Mouse (Mus musculus): Measurements from ENCODE around the gene Rims3.

DNA sequence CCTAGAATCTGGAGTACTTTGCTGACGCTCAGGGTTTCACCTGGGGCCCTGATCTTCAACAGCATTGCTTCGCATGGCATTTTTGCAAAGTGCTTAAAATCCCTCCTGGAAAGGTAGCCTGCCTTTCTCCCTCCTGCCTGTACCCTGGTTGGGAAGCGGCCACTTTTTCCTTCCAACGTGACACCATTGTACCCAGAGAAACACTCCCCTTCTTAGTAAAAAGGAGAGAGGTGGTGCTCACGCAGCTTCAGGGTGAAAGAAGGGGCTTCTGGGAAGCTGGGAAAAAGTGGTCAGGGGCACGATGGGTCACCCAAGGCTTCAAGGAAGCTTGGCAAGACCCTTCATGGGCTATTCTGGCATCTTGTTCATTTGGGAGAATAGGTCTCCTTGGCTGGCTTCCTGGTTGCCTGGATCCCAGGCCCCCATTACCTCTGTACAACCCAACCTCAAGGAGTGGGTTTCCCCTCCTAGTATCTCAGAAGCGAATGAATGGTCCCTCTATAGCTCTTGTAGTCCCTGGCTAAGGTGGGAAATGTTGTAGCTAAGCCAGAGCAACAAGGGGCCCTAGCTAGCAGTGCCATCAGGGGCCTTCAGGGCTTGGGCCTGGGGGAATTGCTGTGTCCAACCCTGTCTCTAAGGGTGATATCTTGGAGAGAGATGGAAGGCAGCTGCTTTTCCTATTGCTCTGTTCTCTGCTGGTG lies 894 bp downstream of the Rims3 start:
- TF ChIP-seq EP300 (IDR thresholded peaks at IDR 0.05): no peak
- no peak for TF ChIP-seq CTCF (IDR thresholded peaks at IDR 0.05)

All from lung, postnatal 0 days (tissue).